Mouse (Mus musculus) E14TG2a.4 (cell line): Measurements from ENCODE around the gene Fus.

Source experiments
- CTCF ChIP-seq: conservative IDR thresholded peaks from 2 replicates; pipeline ENCODE4 v1.5.1; 2014; ENCODE audit warnings: low read length
- NANOG ChIP-seq: IDR thresholded peaks from 2 replicates; pipeline ENCODE4 v1.6.1; 2014; ENCODE audit warnings: borderline replicate concordance, low read length, mixed read lengths

DNA sequence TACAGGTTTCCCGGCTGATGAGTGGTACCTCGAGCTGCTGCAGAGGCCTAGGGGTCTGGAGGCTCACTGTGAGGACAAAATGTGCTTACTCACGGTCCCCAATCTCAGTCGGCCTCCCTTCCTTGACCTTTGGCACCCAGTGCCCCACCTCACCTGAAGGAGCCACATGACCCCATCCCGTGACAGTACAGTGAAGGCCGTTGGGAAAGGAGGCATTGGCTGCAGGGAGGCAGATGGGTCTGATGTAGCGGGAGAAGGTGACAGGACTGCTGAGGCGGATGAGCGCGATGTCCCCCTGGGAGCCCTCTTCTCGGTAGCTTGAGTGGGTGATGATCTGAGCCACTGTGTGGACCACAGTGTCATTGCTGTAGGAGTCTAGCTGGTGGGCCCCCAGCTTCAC is 40.4 kb upstream of the Fus start:
- TF ChIP-seq CTCF, result no peak
- no peak for TF ChIP-seq NANOG
